Mouse (Mus musculus) neural tube, embryonic 11.5 days (tissue): ENCODE data around the gene Pofut2. TPM values are rescaled to one million over a fixed set of nuclear protein-coding genes. Genes with fewer than 3 reads are reported as not detected.

ENCODE experiments used
- ATAC-seq: fragments of 200-750 bp; cut with Nextera tagmentation; 2 replicates; pipeline ENCODE4 v1.8.0; 2017; ENCODE audit warnings: moderate number of reproducible peaks, mild to moderate bottlenecking, moderate TSS enrichment, moderate library complexity; ENCODE audit not compliant: insufficient read depth, low FRiP score, low TSS enrichment
- DNase-seq: peaks from one replicate; pipeline ENCODE4 v3.0.0-alpha.2; 2015; ENCODE audit warnings: low spot score
- H3K27ac ChIP-seq: fragments of 300-500 bp; sonication (generic); 2 replicates; pipeline ENCODE4 v1.5.1; 2014; ENCODE audit warnings: low read depth, mild to moderate bottlenecking, low read length
- H3K27me3 ChIP-seq: fragments of 300-500 bp; sonication (generic); 2 replicates; pipeline ENCODE4 v1.6.1; 2014; ENCODE audit warnings: mild to moderate bottlenecking, low read length, mixed read lengths; ENCODE audit not compliant: control insufficient read depth, insufficient read depth
- H3K36me3 ChIP-seq: fragments of 300-500 bp; sonication (generic); 2 replicates; pipeline ENCODE4 v1.6.1; 2014; ENCODE audit warnings: mild to moderate bottlenecking, low read length, moderate library complexity, mixed read lengths; ENCODE audit not compliant: control insufficient read depth, insufficient read depth
- H3K4me1 ChIP-seq: fragments of 300-500 bp; sonication (generic); 2 replicates; pipeline ENCODE4 v1.6.1; 2014; ENCODE audit warnings: low read length, mixed read lengths; ENCODE audit not compliant: control insufficient read depth, insufficient read depth
- H3K4me2 ChIP-seq: fragments of 300-500 bp; sonication (generic); 2 replicates; pipeline ENCODE4 v1.6.1; 2014; ENCODE audit warnings: low read depth, mild to moderate bottlenecking, moderate library complexity
- H3K4me3 ChIP-seq: fragments of 300-500 bp; sonication (generic); 2 replicates; pipeline ENCODE4 v1.5.1; 2014; ENCODE audit warnings: low read depth, low read length
- H3K9ac ChIP-seq: fragments of 300-500 bp; sonication (generic); 2 replicates; pipeline ENCODE4 v1.6.1; 2014; ENCODE audit warnings: mild to moderate bottlenecking, low read length
- H3K9me3 ChIP-seq: fragments of 300-500 bp; sonication (generic); 2 replicates; pipeline ENCODE4 v1.6.1; 2016; ENCODE audit warnings: low read length; ENCODE audit not compliant: control insufficient read depth
- WGBS: fragments of 180-500 bp; shearing (Covaris S2); extraction: QIAGEN DNeasy Blood & Tissue Kit; methylation state at CpG from one replicate; pipeline ENCODE4 v1.1.7; 2014; 5-methylcytosine and 5-hydroxymethylcytosine counted together
- polyA plus RNA-seq: library from polyadenylated mRNA; unstranded; fragments of >200 nt; fragmentation: Nextera tagmentation; extraction: Ambion mirVana; gene quantifications from 2 replicates; pipeline ENCODE4 v1.2.1, GENCODE M21; 2014

Pofut2 gene
- polyA plus RNA-seq, 1 experiment from 2014 or later = 77.8 TPM

GRCm38 (mm10) chr10:77225995-77226688, 32.9 kb upstream of the Pofut2 start:
- Histone ChIP-seq H3K4me3 (no peak overlapping the region), H3K27ac (no peak overlapping the region), H3K4me2 (no peak overlapping the region), H3K4me1 (no peaks in the 10 kb centered on the region; the same call in 1 of the 2 replicates), H3K9ac (no peak overlapping the region), H3K36me3 (no peaks in the 10 kb centered on the region), H3K9me3 (no peaks in the 10 kb centered on the region), H3K27me3 (no peaks in the 10 kb centered on the region)
- ATAC-seq (no peak), DNase-seq (no peak)
- WGBS = 91% methylated on average over 8 of the region's 8 CpGs

GRCm38 (mm10) chr10:77226691-77227367, 32.2 kb upstream of the Pofut2 start:
- ATAC-seq (no peak), DNase-seq (no peak)
- no peak overlapping the region for H3K4me2 ChIP-seq
- H3K4me3 ChIP-seq = no peak overlapping the region
- no peak overlapping the region for H3K9ac ChIP-seq
- H3K9me3 ChIP-seq = no peaks in the 10 kb centered on the region
- H3K4me1 ChIP-seq = no peaks in the 10 kb centered on the region; the same call in 1 of the 2 replicates
- no peaks in the 10 kb centered on the region for H3K36me3 ChIP-seq
- 72% methylated on average over 8 of the region's 8 CpGs for WGBS
- no peaks in the 10 kb centered on the region for H3K27me3 ChIP-seq
- no peak overlapping the region for H3K27ac ChIP-seq

GRCm38 (mm10) chr10:77227368-77227723, 31.7 kb upstream of the Pofut2 start:
- H3K36me3 ChIP-seq = no peaks in the 10 kb centered on the region
- WGBS = 86% methylated on average over 6 of the region's 6 CpGs
- no peak overlapping the region for H3K9ac ChIP-seq
- no peak overlapping the region for H3K27ac ChIP-seq
- no peak overlapping the region for H3K4me2 ChIP-seq
- no peak for ATAC-seq
- no peak overlapping the region for H3K4me3 ChIP-seq
- DNase-seq = no peak
- no peaks in the 10 kb centered on the region; the same call in 1 of the 2 replicates for H3K4me1 ChIP-seq
- no peaks in the 10 kb centered on the region for H3K9me3 ChIP-seq
- H3K27me3 ChIP-seq = no peaks in the 10 kb centered on the region

GRCm38 (mm10) chr10:77229609-77230595, 29.1 kb upstream of the Pofut2 start:
- no peak for DNase-seq
- H3K4me2 ChIP-seq = no peak overlapping the region
- peak overlapping the region; percentile 34; the same call in 1 of the 2 replicates for H3K27ac ChIP-seq
- ATAC-seq = no peak
- H3K9me3 ChIP-seq = no peaks in the 10 kb centered on the region
- WGBS = 79% methylated on average over 13 of the region's 13 CpGs
- H3K4me3 ChIP-seq = no peak overlapping the region
- H3K36me3 ChIP-seq = no peaks in the 10 kb centered on the region
- H3K4me1 ChIP-seq = no peaks in the 10 kb centered on the region; the same call in 1 of the 2 replicates
- no peaks in the 10 kb centered on the region for H3K27me3 ChIP-seq
- no peak overlapping the region for H3K9ac ChIP-seq

- DNase-seq (no peak), ATAC-seq (no peak)
- no peak overlapping the region for H3K4me3 ChIP-seq
- no peak overlapping the region for H3K27ac ChIP-seq
- H3K9ac ChIP-seq = no peak overlapping the region
- H3K27me3 ChIP-seq = no peaks in the 10 kb centered on the region
- H3K9me3 ChIP-seq = no peaks in the 10 kb centered on the region
- H3K36me3 ChIP-seq = no peaks in the 10 kb centered on the region
- no peak overlapping the region for H3K4me2 ChIP-seq
- 76% methylated on average over 16 of the region's 16 CpGs for WGBS
- H3K4me1 ChIP-seq = no peaks in the 10 kb centered on the region; the same call in 1 of the 2 replicates
Observed at GRCm38 (mm10) chr10:77231861-77232755, 26.9 kb upstream of the Pofut2 start.

- no peak overlapping the region for H3K4me3 ChIP-seq
- no peaks in the 10 kb centered on the region for H3K36me3 ChIP-seq
- no peak overlapping the region for H3K4me2 ChIP-seq
- no peaks in the 10 kb centered on the region for H3K27me3 ChIP-seq
- H3K9ac ChIP-seq = no peak overlapping the region
- WGBS = 81% methylated on average over 1 of the region's 1 CpGs
- ATAC-seq (no peak), DNase-seq (no peak)
- H3K4me1 ChIP-seq = no peaks in the 10 kb centered on the region; the same call in 1 of the 2 replicates
- no peak overlapping the region for H3K27ac ChIP-seq
- H3K9me3 ChIP-seq = no peaks in the 10 kb centered on the region
Observed at GRCm38 (mm10) chr10:77233230-77233629, 25.8 kb upstream of the Pofut2 start.

- WGBS = 74% methylated on average over 12 of the region's 12 CpGs
- ATAC-seq (no peak), DNase-seq (no peak)
- Histone ChIP-seq H3K36me3 (no peaks in the 10 kb centered on the region), H3K9me3 (no peaks in the 10 kb centered on the region), H3K4me3 (no peak overlapping the region), H3K4me1 (no peaks in the 10 kb centered on the region), H3K4me2 (no peak overlapping the region), H3K27ac (no peak overlapping the region), H3K9ac (no peak overlapping the region), H3K27me3 (no peaks in the 10 kb centered on the region)
Observed at GRCm38 (mm10) chr10:77234991-77235616, 23.9 kb upstream of the Pofut2 start.
